Mouse (Mus musculus) intestine, embryonic 16.5 days (tissue): ENCODE data around the gene Olfr215. TPM values are rescaled to one million over a fixed set of nuclear protein-coding genes. Genes with fewer than 3 reads are reported as not detected.

Experiments used
- polyA plus RNA-seq: library from polyadenylated mRNA; unstranded; fragments of >200 nt; fragmentation: Nextera tagmentation; extraction: Ambion mirVana; gene quantifications from 2 replicates; pipeline ENCODE4 v1.2.1, GENCODE M21; 2015

The Olfr215 gene
- polyA plus RNA-seq, 1 experiment from 2014 or later: not detected

Other genes with a start within 250 kb of the Olfr215 start
- 29.9 and 33.0 TPM in 2 replicates for gene March8, start 246.2 kb downstream of the Olfr215 start, polyA plus RNA-seq
- gene Alox5, start 123.0 kb downstream of the Olfr215 start, polyA plus RNA-seq: 2.0 TPM in 2 replicates
- gene Olfr211, start 95.1 kb downstream of the Olfr215 start, polyA plus RNA-seq: not detected in 2 replicates
- not detected in 2 replicates for gene Olfr212, start 77.7 kb downstream of the Olfr215 start, polyA plus RNA-seq
- not detected in 2 replicates for gene Olfr213, start 45.7 kb downstream of the Olfr215 start, polyA plus RNA-seq
- 0.49 and 0.53 TPM in 2 replicates for gene Gm5580, start 33.1 kb downstream of the Olfr215 start, polyA plus RNA-seq
- not detected in 2 replicates for gene Olfr214, start 30.0 kb downstream of the Olfr215 start, polyA plus RNA-seq
- 93.5 and 102 TPM in 2 replicates for gene Zfp422, start 44.8 kb upstream of the Olfr215 start, polyA plus RNA-seq
- gene Depp1, start 66.4 kb upstream of the Olfr215 start, polyA plus RNA-seq: 26.3 and 27.2 TPM in 2 replicates
- gene Rassf4, start 89.8 kb upstream of the Olfr215 start, polyA plus RNA-seq: 8.6 and 9.2 TPM in 2 replicates
- 0.06 and 0.07 TPM in 2 replicates for gene Tmem72, start 132.7 kb upstream of the Olfr215 start, polyA plus RNA-seq